Mouse (Mus musculus): ENCODE results near the gene Wdr20. TPM values are rescaled to one million over a fixed set of nuclear protein-coding genes. Genes with fewer than 3 reads are reported as not detected.

Gene Wdr20
- total RNA-seq, 2 experiments from 2014 or later = 44.7 to 50.9 TPM

GRCm38 (mm10) chr12:110814924-110815323 is 77.2 kb downstream of the Wdr20 start:
- no peak for DNase-seq (ENCODE audit: low spot score in 2 of 2)

- DNase-seq (ENCODE audit: low spot score in 2 of 2) = no peak
These were observed 79.1 kb downstream of the Wdr20 start for GRCm38 (mm10) chr12:110816833-110817232.

- no peak for DNase-seq (ENCODE audit: low spot score in 2 of 2)
These were observed 81.6 kb downstream of the Wdr20 start for GRCm38 (mm10) chr12:110819367-110819766.

- DNase-seq (ENCODE audit: low spot score in 2 of 2) = no peak
These were observed 84.0 kb downstream of the Wdr20 start for GRCm38 (mm10) chr12:110821787-110822186.

GRCm38 (mm10) chr12:110822366-110822765 is 84.6 kb downstream of the Wdr20 start:
- no peak for DNase-seq (ENCODE audit: low spot score in 2 of 2)

GRCm38 (mm10) chr12:110828908-110829307 is 91.2 kb downstream of the Wdr20 start:
- no peak for DNase-seq (ENCODE audit: low spot score in 2 of 2)

- DNase-seq (ENCODE audit: low spot score in 2 of 2) = no peak
These were observed 92.7 kb downstream of the Wdr20 start for GRCm38 (mm10) chr12:110830293-110831024.

- no peak for DNase-seq (ENCODE audit: low spot score in 2 of 2)
These were observed 97.4 kb downstream of the Wdr20 start for GRCm38 (mm10) chr12:110835182-110835581.

GRCm38 (mm10) chr12:110836729-110837128 is 99.0 kb downstream of the Wdr20 start:
- no peak for DNase-seq (ENCODE audit: low spot score in 2 of 2)

GRCm38 (mm10) chr12:110837192-110837841 is 99.6 kb downstream of the Wdr20 start:
- DNase-seq (ENCODE audit: low spot score in 2 of 2) = no peak

- DNase-seq (ENCODE audit: low spot score in 2 of 2) = no peak
These were observed 100.1 kb downstream of the Wdr20 start for GRCm38 (mm10) chr12:110837850-110838249.

- DNase-seq (ENCODE audit: low spot score in 2 of 2) = peak; percentile 95 to 97
These were observed 102.8 kb downstream of the Wdr20 start, which contains the start of gene Mok for GRCm38 (mm10) chr12:110840348-110841198. TSS of gene Mok (minus strand) at chr12:110840939.

GRCm38 (mm10) chr12:110841731-110842493 is 104.2 kb downstream of the Wdr20 start:
- no peak for DNase-seq (ENCODE audit: low spot score in 2 of 2)

GRCm38 (mm10) chr12:110843194-110844048 is 105.7 kb downstream of the Wdr20 start:
- DNase-seq (ENCODE audit: low spot score in 2 of 2) = peak; percentile 69 to 88

GRCm38 (mm10) chr12:110844227-110845130 is 106.7 kb downstream of the Wdr20 start:
- DNase-seq (ENCODE audit: low spot score in 2 of 2) = peak in 1 of 2 experiments; percentile 38

GRCm38 (mm10) chr12:110845131-110845880 is 107.6 kb downstream of the Wdr20 start:
- peak; percentile 74 to 88 for DNase-seq (ENCODE audit: low spot score in 2 of 2)

GRCm38 (mm10) chr12:110846191-110846765 is 108.5 kb downstream of the Wdr20 start:
- no peak for DNase-seq (ENCODE audit: low spot score in 2 of 2)

All from layer of hippocampus, adult 18-20 months (tissue).